Mouse (Mus musculus): ENCODE data around the gene Armcx6. TPM values are rescaled to one million over a fixed set of nuclear protein-coding genes. Genes with fewer than 3 reads are reported as not detected.

The Armcx6 gene
- polyA plus RNA-seq, 1 experiment from 2014 or later, result 22.1 TPM

DNA sequence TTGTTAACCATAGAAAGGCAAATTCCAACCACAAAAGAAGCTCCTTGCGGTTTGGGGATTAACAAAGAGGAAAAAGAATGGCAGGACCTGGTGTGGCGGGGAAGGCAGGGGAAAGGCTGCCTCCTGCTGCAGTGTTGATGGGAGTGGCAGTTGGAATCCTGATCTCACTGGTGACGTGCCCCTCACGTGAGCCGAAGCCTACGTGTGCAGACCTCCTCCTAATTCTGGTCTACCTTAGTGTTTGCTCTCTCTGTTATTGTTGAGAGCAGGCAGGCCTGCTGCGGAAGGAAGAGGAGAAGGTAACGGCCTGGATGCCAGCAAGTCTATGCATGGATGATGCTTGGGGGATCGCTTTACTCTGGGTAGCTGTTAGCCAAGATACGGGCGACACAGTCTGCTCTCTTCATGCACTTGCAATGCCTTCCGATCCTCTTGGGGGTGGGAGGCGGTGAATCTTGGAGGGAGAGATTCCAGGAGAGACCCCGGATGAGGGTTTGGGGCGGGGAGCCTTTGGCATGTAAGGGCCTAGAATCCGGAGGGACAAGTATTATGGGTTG lies 33.4 kb downstream of the Armcx6 start, which contains the start of gene Armcx1:
Armcx1 (plus strand) TSS at position 212 of the 557 bp plus-strand sequence.
- no peaks in the 10 kb centered on the region for H3K9me3 ChIP-seq (ENCODE audit: low read depth, low read length)
- H3K4me2 ChIP-seq, result peak within 1 kb of the TSS; percentile 58
- ATAC-seq (ENCODE audit: insufficient read depth), result peak; percentile 95
- peak within 1 kb of the TSS; percentile 65 for H3K9ac ChIP-seq
- TF ChIP-seq CTCF (IDR thresholded peaks at IDR 0.05; ENCODE audit: low read depth), result no peak
- peak within 1 kb of the TSS; percentile 94 for H3K27ac ChIP-seq (ENCODE audit: low read depth)
- peaks cover 8% of the 10 kb centered on the region; the same call in 1 of the 2 replicates for H3K36me3 ChIP-seq (ENCODE audit: insufficient read depth)
- H3K4me3 ChIP-seq (ENCODE audit: low read depth, low read length), result peak within 1 kb of the TSS; percentile 46
- H3K4me1 ChIP-seq (ENCODE audit: insufficient read depth), result no peaks in the 10 kb centered on the region
- DNase-seq, result peak; percentile 78
- no peaks in the 10 kb centered on the region for H3K27me3 ChIP-seq (ENCODE audit: insufficient read depth, low read length)
- 8% methylated on average over 16 of the region's 16 CpGs for WGBS

DNA sequence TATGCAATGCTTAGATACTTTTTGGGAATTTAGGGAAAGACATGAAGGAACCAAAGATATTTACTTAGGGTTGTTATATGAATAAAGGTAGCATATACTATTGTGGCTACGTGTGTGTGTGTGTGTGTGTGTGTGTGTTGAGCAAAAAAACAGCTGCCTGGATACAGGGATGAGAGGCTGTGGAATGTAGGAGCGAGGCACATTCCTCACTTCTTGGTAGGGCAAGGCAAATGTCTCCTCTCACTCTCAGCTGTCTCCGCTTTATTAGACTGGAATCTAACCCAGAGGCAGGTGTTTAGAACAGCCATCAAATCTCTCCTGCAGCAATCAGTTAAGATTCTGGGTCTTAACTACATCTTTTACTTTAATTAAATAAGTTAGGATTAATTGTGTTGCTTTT lies 34.4 kb downstream of the Armcx6 start:
- peaks cover 8% of the 10 kb centered on the region; the same call in 1 of the 2 replicates for H3K36me3 ChIP-seq (ENCODE audit: insufficient read depth)
- DNase-seq, result peak; percentile 5
- H3K27me3 ChIP-seq (ENCODE audit: insufficient read depth, low read length), result no peaks in the 10 kb centered on the region
- 35% methylated on average over 3 of the region's 3 CpGs for WGBS
- no peak for ATAC-seq (ENCODE audit: insufficient read depth)
- H3K27ac ChIP-seq (ENCODE audit: low read depth), result no peak overlapping the region
- no peak for TF ChIP-seq CTCF (IDR thresholded peaks at IDR 0.05; ENCODE audit: low read depth)
- no peaks in the 10 kb centered on the region for H3K4me1 ChIP-seq (ENCODE audit: insufficient read depth)
- no peak overlapping the region for H3K4me3 ChIP-seq (ENCODE audit: low read depth, low read length)
- H3K9ac ChIP-seq, result no peak overlapping the region
- H3K4me2 ChIP-seq, result no peak overlapping the region
- no peaks in the 10 kb centered on the region for H3K9me3 ChIP-seq (ENCODE audit: low read depth, low read length)

Small RNAs within 50 kb of the gene (microRNA-seq; reads per million reads assigned to microRNA genes)
- not detected for gene Mir7093 (ENCODE audit: borderline number of aligned reads)

Other genes with a start within 250 kb of the Armcx6 start
- gene Timm8a1, start 209.6 kb downstream of the Armcx6 start, polyA plus RNA-seq (2014; fragmentation: Nextera tagmentation; extraction: Ambion mirVana), result 81.8 and 88.5 TPM in 2 replicates
- 0.84 and 1.2 TPM in 2 replicates for gene Btk, start 167.8 kb downstream of the Armcx6 start, polyA plus RNA-seq (2014; fragmentation: Nextera tagmentation; extraction: Ambion mirVana)
- 491 and 582 TPM in 2 replicates for gene Rpl36a, start 165.8 kb downstream of the Armcx6 start, polyA plus RNA-seq (2014; fragmentation: Nextera tagmentation; extraction: Ambion mirVana)
- 3.0 and 5.1 TPM in 2 replicates for gene Gla, start 150.3 kb downstream of the Armcx6 start, polyA plus RNA-seq (2014; fragmentation: Nextera tagmentation; extraction: Ambion mirVana)
- gene Hnrnph2, start 150.2 kb downstream of the Armcx6 start, polyA plus RNA-seq (2014; fragmentation: Nextera tagmentation; extraction: Ambion mirVana), result 112 TPM in 2 replicates
- gene Armcx4, start 64.9 kb downstream of the Armcx6 start, polyA plus RNA-seq (2014; fragmentation: Nextera tagmentation; extraction: Ambion mirVana), result 6.3 and 6.9 TPM in 2 replicates
- gene Armcx1, start 33.5 kb downstream of the Armcx6 start, polyA plus RNA-seq (2014; fragmentation: Nextera tagmentation; extraction: Ambion mirVana), result 35.7 and 36.6 TPM in 2 replicates
- gene Armcx3, start 5.2 kb upstream of the Armcx6 start, polyA plus RNA-seq (2014; fragmentation: Nextera tagmentation; extraction: Ambion mirVana), result 69.7 and 75.8 TPM in 2 replicates
- gene Armcx2, start 57.8 kb upstream of the Armcx6 start, polyA plus RNA-seq (2014; fragmentation: Nextera tagmentation; extraction: Ambion mirVana), result 66.1 and 73.3 TPM in 2 replicates
- 0.67 and 0.85 TPM in 2 replicates for gene Nxf2, start 213.3 kb upstream of the Armcx6 start, polyA plus RNA-seq (2014; fragmentation: Nextera tagmentation; extraction: Ambion mirVana)